Mouse (Mus musculus) embryonic facial prominence, embryonic 11.5 days (tissue): ENCODE data around the gene Smoc2. TPM values are rescaled to one million over a fixed set of nuclear protein-coding genes. Genes with fewer than 3 reads are reported as not detected.
A peak's percentile ranks its signal among the peaks of the same experiment; 100 is the strongest.

Experiments
- ATAC-seq: fragments of 200-750 bp; cut with Nextera tagmentation; replicated peaks from 2 replicates; pipeline ENCODE4 v1.8.0; 2017; ENCODE audit warnings: low read depth; ENCODE audit not compliant: insufficient number of reproducible peaks, low FRiP score, low TSS enrichment
- DNase-seq: peaks from one replicate; pipeline ENCODE4 v3.0.0-alpha.2; 2015; ENCODE audit warnings: low spot score
- H3K27ac ChIP-seq: fragments of 300-500 bp; sonication (generic); replicated peaks from 2 replicates; pipeline ENCODE4 v1.5.1; 2014; ENCODE audit warnings: mild to moderate bottlenecking, low read depth, low read length, control low read depth
- H3K27me3 ChIP-seq: fragments of 300-500 bp; sonication (generic); 2 replicates; pipeline ENCODE4 v1.6.1; 2014; ENCODE audit warnings: mild to moderate bottlenecking, low read length, moderate library complexity, mixed read lengths; ENCODE audit not compliant: control insufficient read depth, insufficient read depth
- H3K36me3 ChIP-seq: fragments of 300-500 bp; sonication (generic); replicated peaks from 2 replicates; pipeline ENCODE4 v1.6.1; 2014; ENCODE audit warnings: low read depth, mild to moderate bottlenecking, low read length, moderate library complexity, mixed read lengths; ENCODE audit not compliant: control insufficient read depth, insufficient read depth
- H3K4me1 ChIP-seq: fragments of 300-500 bp; sonication (generic); 2 replicates; pipeline ENCODE4 v1.6.1; 2014; ENCODE audit warnings: low read length, mixed read lengths; ENCODE audit not compliant: control insufficient read depth, insufficient read depth
- H3K4me2 ChIP-seq: fragments of 300-500 bp; sonication (generic); 2 replicates; pipeline ENCODE4 v1.6.1; 2014; ENCODE audit warnings: low read depth, mild to moderate bottlenecking, control low read depth, low read length, moderate library complexity
- H3K4me3 ChIP-seq: fragments of 300-500 bp; sonication (generic); 2 replicates; pipeline ENCODE4 v1.5.1; 2014; ENCODE audit warnings: low read depth, low read length, control low read depth
- H3K9ac ChIP-seq: fragments of 300-500 bp; sonication (generic); replicated peaks from 2 replicates; pipeline ENCODE4 v1.6.1; 2014; ENCODE audit warnings: mild to moderate bottlenecking, control low read depth, low read length
- H3K9me3 ChIP-seq: fragments of 300-500 bp; sonication (generic); replicated peaks from 2 replicates; pipeline ENCODE4 v1.6.1; 2016; ENCODE audit warnings: mild to moderate bottlenecking, low read length, inconsistent platforms, mixed read lengths; ENCODE audit not compliant: control insufficient read depth
- WGBS: fragments of 180-500 bp; shearing (Covaris S2); extraction: QIAGEN DNeasy Blood & Tissue Kit; methylation state at CpG from one replicate; pipeline ENCODE4 v1.1.7; 2014; 5-methylcytosine and 5-hydroxymethylcytosine counted together
- polyA plus RNA-seq: library from polyadenylated mRNA; unstranded; fragments of >200 nt; fragmentation: Nextera tagmentation; extraction: Ambion mirVana; gene quantifications from 2 replicates; pipeline ENCODE4 v1.2.1, GENCODE M21; 2014

The Smoc2 gene
- polyA plus RNA-seq, 1 experiment from 2014 or later: 45.0 TPM

- H3K36me3 ChIP-seq: no peaks in the 10 kb centered on the region
- ATAC-seq (no peak), DNase-seq (no peak)
- H3K9ac ChIP-seq: no peak overlapping the region
- H3K4me1 ChIP-seq: no peaks in the 10 kb centered on the region
- no peaks in the 10 kb centered on the region for H3K9me3 ChIP-seq
- no peak overlapping the region for H3K4me2 ChIP-seq
- H3K27me3 ChIP-seq: no peaks in the 10 kb centered on the region
- H3K27ac ChIP-seq: no peak overlapping the region
- H3K4me3 ChIP-seq: no peak overlapping the region
- 50% methylated on average over 5 of the region's 5 CpGs for WGBS
These were observed 121.7 kb downstream of the Smoc2 start for GRCm38 (mm10) chr17:14400960-14401359.

- no peaks in the 10 kb centered on the region for H3K4me1 ChIP-seq
- WGBS: 65% methylated on average over 5 of the region's 5 CpGs
- H3K36me3 ChIP-seq: no peaks in the 10 kb centered on the region
- no peak for ATAC-seq
- no peaks in the 10 kb centered on the region for H3K27me3 ChIP-seq
- H3K4me2 ChIP-seq: no peak overlapping the region
- DNase-seq: no peak
- no peak overlapping the region for H3K4me3 ChIP-seq
- H3K9ac ChIP-seq: no peak overlapping the region
- H3K27ac ChIP-seq: no peak overlapping the region
- H3K9me3 ChIP-seq: no peaks in the 10 kb centered on the region
These were observed 128.6 kb downstream of the Smoc2 start for GRCm38 (mm10) chr17:14407874-14408273.

- 70% methylated on average over 2 of the region's 2 CpGs for WGBS
- no peak overlapping the region for H3K27ac ChIP-seq
These were observed 133.2 kb downstream of the Smoc2 start for GRCm38 (mm10) chr17:14412460-14412859.

GRCm38 (mm10) chr17:14414511-14414910, 135.2 kb downstream of the Smoc2 start:
- no peaks in the 10 kb centered on the region for H3K27me3 ChIP-seq
- no peaks in the 10 kb centered on the region for H3K9me3 ChIP-seq
- no peak overlapping the region for H3K4me2 ChIP-seq
- ATAC-seq (no peak), DNase-seq (peak; percentile 9)
- H3K4me3 ChIP-seq: no peak overlapping the region
- H3K9ac ChIP-seq: no peak overlapping the region
- no peaks in the 10 kb centered on the region for H3K36me3 ChIP-seq
- no peaks in the 10 kb centered on the region for H3K4me1 ChIP-seq
- 27% methylated on average over 5 of the region's 5 CpGs for WGBS
- no peak overlapping the region for H3K27ac ChIP-seq

More at GRCm38 (mm10) chr17:14412460-14412859, 133.2 kb downstream of the Smoc2 start:
- no peaks in the 10 kb centered on the region for H3K4me1 ChIP-seq
- H3K9me3 ChIP-seq: no peaks in the 10 kb centered on the region
- H3K4me2 ChIP-seq: no peak overlapping the region
- H3K9ac ChIP-seq: no peak overlapping the region
- ATAC-seq (no peak), DNase-seq (no peak)
- H3K4me3 ChIP-seq: no peak overlapping the region
- no peaks in the 10 kb centered on the region for H3K36me3 ChIP-seq
- H3K27me3 ChIP-seq: no peaks in the 10 kb centered on the region

- Histone ChIP-seq H3K4me3 (no peak overlapping the region), H3K27me3 (no peaks in the 10 kb centered on the region), H3K4me1 (no peaks in the 10 kb centered on the region), H3K9me3 (no peaks in the 10 kb centered on the region), H3K4me2 (no peak overlapping the region), H3K27ac (no peak overlapping the region), H3K9ac (no peak overlapping the region), H3K36me3 (no peaks in the 10 kb centered on the region)
- ATAC-seq (no peak), DNase-seq (no peak)
- 42% methylated on average over 8 of the region's 8 CpGs for WGBS
These were observed 141.2 kb downstream of the Smoc2 start for GRCm38 (mm10) chr17:14420460-14421046.

- H3K9me3 ChIP-seq: no peaks in the 10 kb centered on the region
- no peak overlapping the region for H3K27ac ChIP-seq
- no peaks in the 10 kb centered on the region for H3K4me1 ChIP-seq
- no peak overlapping the region for H3K4me2 ChIP-seq
- DNase-seq (peak; percentile 47), ATAC-seq (no peak)
- no peak overlapping the region for H3K4me3 ChIP-seq
- no peak overlapping the region for H3K9ac ChIP-seq
- 37% methylated on average over 6 of the region's 6 CpGs for WGBS
- no peaks in the 10 kb centered on the region for H3K27me3 ChIP-seq
- H3K36me3 ChIP-seq: no peaks in the 10 kb centered on the region
These were observed 147.2 kb downstream of the Smoc2 start for GRCm38 (mm10) chr17:14426481-14426880.

GRCm38 (mm10) chr17:14434717-14435116, 155.4 kb downstream of the Smoc2 start:
- no peaks in the 10 kb centered on the region for H3K4me1 ChIP-seq
- H3K36me3 ChIP-seq: no peaks in the 10 kb centered on the region
- H3K4me3 ChIP-seq: no peak overlapping the region
- no peak overlapping the region for H3K9ac ChIP-seq
- no peaks in the 10 kb centered on the region for H3K27me3 ChIP-seq
- 72% methylated on average over 4 of the region's 4 CpGs for WGBS
- DNase-seq (no peak), ATAC-seq (no peak)
- no peak overlapping the region for H3K27ac ChIP-seq
- no peak overlapping the region for H3K4me2 ChIP-seq
- H3K9me3 ChIP-seq: no peaks in the 10 kb centered on the region

GRCm38 (mm10) chr17:14445611-14446010, 166.3 kb downstream of the Smoc2 start:
- Histone ChIP-seq H3K9ac (no peak overlapping the region), H3K36me3 (no peaks in the 10 kb centered on the region), H3K4me2 (no peak overlapping the region), H3K4me3 (no peak overlapping the region), H3K27ac (no peak overlapping the region), H3K27me3 (no peaks in the 10 kb centered on the region), H3K4me1 (no peaks in the 10 kb centered on the region), H3K9me3 (no peaks in the 10 kb centered on the region)
- WGBS: 80% methylated on average over 5 of the region's 5 CpGs
- no peak for DNase-seq
- ATAC-seq: no peak
